Mouse (Mus musculus): Measurements from ENCODE around the gene Pbsn. TPM values are rescaled to one million over a fixed set of nuclear protein-coding genes. Genes with fewer than 3 reads are reported as not detected.

Pbsn gene
- polyA plus RNA-seq, 2 experiments: not detected

DNA sequence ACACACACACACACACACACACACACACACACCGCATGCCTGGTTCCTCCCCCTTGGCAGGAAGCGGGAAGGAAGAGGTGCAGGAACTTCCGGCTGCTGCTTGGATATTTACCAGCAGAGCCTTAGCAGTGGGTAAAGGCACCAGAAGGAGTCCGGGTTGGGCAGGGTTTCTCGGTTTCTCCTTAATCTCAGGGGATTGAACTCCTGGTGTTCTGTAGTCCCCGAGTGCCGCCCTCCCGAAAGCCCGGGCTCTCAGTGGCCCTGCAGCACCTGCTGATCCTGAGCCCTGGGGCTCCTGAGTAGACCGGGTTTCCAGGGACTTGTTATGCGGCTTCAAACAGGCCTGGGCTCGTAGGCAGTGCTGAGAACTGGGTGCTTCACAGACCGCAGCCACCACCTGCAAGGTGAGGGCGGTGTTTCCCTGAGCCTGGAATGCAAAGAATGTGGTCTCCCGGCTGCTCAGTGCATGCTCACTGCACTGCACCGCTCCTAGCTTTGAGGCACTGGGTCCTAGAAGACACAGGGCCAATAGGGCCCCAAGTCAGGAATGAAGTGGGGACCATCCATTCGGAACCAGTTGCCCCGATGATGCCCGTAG lies 57.1 kb downstream of the Pbsn start, which contains the start of gene Prkx:
Prkx (minus strand) TSS at position 41 of the 598 bp plus-strand sequence.
- Histone ChIP-seq H3K27ac (replicated peaks; ENCODE audit: low read depth, low read length) (peak within 1 kb of the TSS; percentile 70), H3K9me3 (ENCODE audit: control insufficient read depth, low read length) (no peaks in the 10 kb centered on the region), H3K4me3 (replicated peaks; ENCODE audit: low read length) (peak within 1 kb of the TSS; percentile 55), H3K36me3 (ENCODE audit: control insufficient read depth, insufficient read depth, low read length) (no peaks in the 10 kb centered on the region), H3K9ac (ENCODE audit: low read depth, low read length, severe bottlenecking) (peak within 1 kb of the TSS; percentile 62), H3K27me3 (ENCODE audit: control insufficient read depth, insufficient read depth, low read length) (no peaks in the 10 kb centered on the region), H3K4me1 (ENCODE audit: control insufficient read depth, insufficient read depth, low read length) (no peaks in the 10 kb centered on the region), H3K4me2 (replicated peaks; ENCODE audit: low read depth, low read length, severe bottlenecking) (peak within 1 kb of the TSS; percentile 56)
- peak; percentile 42 for DNase-seq (ENCODE audit: low spot score)
- peak; percentile 80 for ATAC-seq (ENCODE audit: low FRiP score, low read depth)
- 37% methylated on average over 11 of the region's 19 CpGs for WGBS
- TF ChIP-seq POLR2A (IDR thresholded peaks at IDR 0.05; ENCODE audit: borderline replicate concordance, extremely low read depth, insufficient read depth, insufficient read length): no peak

DNA sequence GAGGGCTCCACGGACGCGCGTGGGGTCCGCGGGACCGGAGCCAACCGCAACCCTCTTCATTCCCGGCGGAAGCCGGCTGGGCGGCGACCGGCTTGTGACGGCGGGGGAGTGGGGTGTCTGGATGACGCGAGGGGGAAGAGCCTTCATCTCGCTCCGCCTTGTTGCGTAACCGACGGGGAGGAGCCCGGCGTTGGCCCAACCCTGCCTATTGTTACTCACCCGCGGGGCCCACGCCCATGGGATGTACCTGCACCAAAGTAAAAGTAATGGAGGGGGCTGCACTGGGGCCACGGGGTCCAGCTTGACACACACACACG lies 57.6 kb downstream of the Pbsn start:
- peak overlapping the region; percentile 62 for H3K9ac ChIP-seq (ENCODE audit: low read depth, low read length, severe bottlenecking)
- no peaks in the 10 kb centered on the region for H3K9me3 ChIP-seq (ENCODE audit: control insufficient read depth, low read length)
- WGBS: 18% methylated on average over 20 of the region's 30 CpGs
- peak overlapping the region; percentile 55 for H3K4me3 ChIP-seq (replicated peaks; ENCODE audit: low read length)
- H3K27me3 ChIP-seq (ENCODE audit: control insufficient read depth, insufficient read depth, low read length): no peaks in the 10 kb centered on the region
- peak overlapping the region; percentile 70 for H3K27ac ChIP-seq (replicated peaks; ENCODE audit: low read depth, low read length)
- DNase-seq (ENCODE audit: low spot score): peak; percentile 88
- 0 out of 2 replicates have a peak, but pooled peaks have one; percentile 42 for TF ChIP-seq POLR2A (IDR thresholded peaks at IDR 0.05; ENCODE audit: borderline replicate concordance, extremely low read depth, insufficient read depth, insufficient read length)
- H3K4me1 ChIP-seq (ENCODE audit: control insufficient read depth, insufficient read depth, low read length): no peaks in the 10 kb centered on the region
- no peaks in the 10 kb centered on the region for H3K36me3 ChIP-seq (ENCODE audit: control insufficient read depth, insufficient read depth, low read length)
- peak overlapping the region; percentile 56 for H3K4me2 ChIP-seq (replicated peaks; ENCODE audit: low read depth, low read length, severe bottlenecking)
- peak; percentile 97 for ATAC-seq (ENCODE audit: low FRiP score, low read depth)

DNA sequence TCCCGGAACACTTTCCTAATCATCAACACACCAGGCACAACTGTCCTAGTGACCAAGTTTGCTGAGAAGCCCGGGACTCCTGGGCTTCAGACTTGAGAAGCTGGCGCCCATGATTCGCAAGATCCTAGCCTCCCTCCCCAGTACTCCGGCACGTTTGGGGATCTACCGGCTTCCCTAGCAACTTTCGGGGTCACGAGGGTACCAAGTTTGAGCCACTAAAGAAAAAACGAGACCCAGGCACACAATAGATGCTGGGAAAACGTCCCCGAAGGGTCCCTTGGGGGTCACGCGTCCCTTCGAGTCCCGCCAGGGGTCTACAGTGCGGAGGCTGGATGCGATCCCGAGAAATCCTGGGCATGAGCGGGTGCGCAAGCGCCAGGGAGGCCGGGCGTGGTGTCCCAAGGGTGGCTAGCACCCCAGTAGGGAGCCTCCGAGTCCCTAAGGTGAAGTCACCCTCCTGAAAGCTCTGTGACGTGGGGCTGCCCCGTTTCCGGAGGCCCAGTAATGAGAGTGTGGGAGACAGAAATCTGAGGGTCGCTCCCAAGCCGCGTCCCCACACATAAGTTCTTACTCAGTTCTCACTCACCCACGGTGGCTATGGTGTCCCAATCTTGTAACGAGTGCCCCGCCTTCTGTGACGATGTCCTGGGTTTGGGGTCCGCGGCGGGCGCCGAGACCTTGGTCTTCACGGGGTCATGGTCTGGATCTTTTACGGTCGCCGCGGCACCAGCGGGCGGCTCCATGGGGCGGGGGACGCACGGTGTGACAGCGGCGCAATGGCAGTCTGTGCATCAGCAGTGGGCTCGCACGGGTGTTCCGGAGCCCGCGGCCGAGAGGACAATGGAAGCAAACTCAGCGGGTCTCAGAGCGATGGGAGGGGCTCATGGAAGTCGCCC lies 58.2 kb downstream of the Pbsn start:
- Histone ChIP-seq H3K4me2 (replicated peaks; ENCODE audit: low read depth, low read length, severe bottlenecking) (peak overlapping the region; percentile 56), H3K27ac (replicated peaks; ENCODE audit: low read depth, low read length) (no peak overlapping the region), H3K27me3 (ENCODE audit: control insufficient read depth, insufficient read depth, low read length) (no peaks in the 10 kb centered on the region), H3K9me3 (ENCODE audit: control insufficient read depth, low read length) (no peaks in the 10 kb centered on the region), H3K9ac (ENCODE audit: low read depth, low read length, severe bottlenecking) (peak overlapping the region; percentile 62), H3K36me3 (ENCODE audit: control insufficient read depth, insufficient read depth, low read length) (no peaks in the 10 kb centered on the region), H3K4me3 (replicated peaks; ENCODE audit: low read length) (peak overlapping the region; percentile 55), H3K4me1 (ENCODE audit: control insufficient read depth, insufficient read depth, low read length) (no peaks in the 10 kb centered on the region)
- ATAC-seq (ENCODE audit: low FRiP score, low read depth) (peak; percentile 66), DNase-seq (ENCODE audit: low spot score) (no peak)
- no peak for TF ChIP-seq POLR2A (IDR thresholded peaks at IDR 0.05; ENCODE audit: borderline replicate concordance, extremely low read depth, insufficient read depth, insufficient read length)
- WGBS: 21% methylated on average over 56 of the region's 61 CpGs

DNA sequence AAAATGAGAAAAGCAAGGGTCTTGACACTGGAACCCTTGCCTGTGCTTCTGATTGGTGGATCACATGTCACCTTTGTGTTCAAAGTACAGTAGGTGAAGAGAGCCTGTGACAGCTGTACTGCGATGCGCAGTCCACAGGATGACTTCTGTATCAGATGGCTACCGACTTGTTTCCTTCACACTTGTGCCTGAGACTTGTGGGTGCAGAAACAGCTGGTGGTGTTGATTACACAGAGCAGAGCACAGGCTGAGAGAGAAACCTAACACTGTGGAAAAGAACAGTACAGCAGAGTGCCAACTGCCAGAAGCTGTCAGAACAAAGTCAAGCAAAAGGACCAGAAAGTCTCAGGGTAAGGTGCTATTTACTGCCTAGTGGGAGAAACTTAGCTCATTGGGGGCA lies 64.7 kb downstream of the Pbsn start:
- no peaks in the 10 kb centered on the region for H3K4me1 ChIP-seq (ENCODE audit: control insufficient read depth, insufficient read depth, low read length)
- no peak overlapping the region for H3K4me2 ChIP-seq (replicated peaks; ENCODE audit: low read depth, low read length, severe bottlenecking)
- H3K9ac ChIP-seq (ENCODE audit: low read depth, low read length, severe bottlenecking): no peak overlapping the region
- DNase-seq (ENCODE audit: low spot score): no peak
- H3K27ac ChIP-seq (replicated peaks; ENCODE audit: low read depth, low read length): no peak overlapping the region
- no peak for TF ChIP-seq POLR2A (IDR thresholded peaks at IDR 0.05; ENCODE audit: borderline replicate concordance, extremely low read depth, insufficient read depth, insufficient read length)
- H3K9me3 ChIP-seq (ENCODE audit: control insufficient read depth, low read length): no peaks in the 10 kb centered on the region
- H3K36me3 ChIP-seq (ENCODE audit: control insufficient read depth, insufficient read depth, low read length): 0 out of 2 replicates have a peak, but pooled peaks cover 6% of the 10 kb centered on the region
- ATAC-seq (ENCODE audit: low FRiP score, low read depth): peak; percentile 47; the same call in 1 of the 2 replicates
- H3K27me3 ChIP-seq (ENCODE audit: control insufficient read depth, insufficient read depth, low read length): no peaks in the 10 kb centered on the region
- no peak overlapping the region for H3K4me3 ChIP-seq (replicated peaks; ENCODE audit: low read length)
- WGBS: 87% methylated on average over 3 of the region's 3 CpGs

Other genes starting within 250 kb of the Pbsn start
- gene Prkx, start 57.3 kb downstream of the Pbsn start, polyA plus RNA-seq (2012; rRNA removed): 9.1 and 9.3 TPM in 2 replicates
- 10.6 and 11.7 TPM in 2 replicates for gene Prkx, start 57.3 kb downstream of the Pbsn start, polyA plus RNA-seq (2014; fragmentation: Nextera tagmentation; extraction: Ambion mirVana)
- gene Gm14744, start 11.1 kb upstream of the Pbsn start, polyA plus RNA-seq (2012; rRNA removed): not detected in 2 replicates
- gene Gm14744, start 11.1 kb upstream of the Pbsn start, polyA plus RNA-seq (2014; fragmentation: Nextera tagmentation; extraction: Ambion mirVana): not detected in 2 replicates
- not detected in 2 replicates for gene 5430402E10Rik, start 71.4 kb upstream of the Pbsn start, polyA plus RNA-seq (2012; rRNA removed)
- not detected in 2 replicates for gene 5430402E10Rik, start 71.4 kb upstream of the Pbsn start, polyA plus RNA-seq (2014; fragmentation: Nextera tagmentation; extraction: Ambion mirVana)
- not detected in 2 replicates for gene Obp1a, start 237.8 kb upstream of the Pbsn start, polyA plus RNA-seq (2012; rRNA removed)
- not detected in 2 replicates for gene Obp1a, start 237.8 kb upstream of the Pbsn start, polyA plus RNA-seq (2014; fragmentation: Nextera tagmentation; extraction: Ambion mirVana)

All from limb, embryonic 14.5 days (tissue).